Mouse (Mus musculus) CH12.LX (cell line): ENCODE measurements around the gene Pck2.

ENCODE experiments used
- MAFK ChIP-seq: IDR thresholded peaks from 2 replicates; pipeline ENCODE4 v1.6.1; 2011; ENCODE audit warnings: low read length, improper control_type of control experiment; ENCODE audit not compliant: insufficient replicate concordance
- MXI1 ChIP-seq: IDR thresholded peaks from 2 replicates; pipeline ENCODE4 v1.6.1; 2011; ENCODE audit warnings: mild to moderate bottlenecking, low read depth, low read length, improper control_type of control experiment
- POLR2A ChIP-seq: IDR thresholded peaks from 2 replicates; pipeline ENCODE4 v1.6.1; 2011; ENCODE audit warnings: low read depth, mild to moderate bottlenecking, improper control_type of control experiment, low read length
- ZMIZ1 ChIP-seq: IDR thresholded peaks from 2 replicates; pipeline ENCODE4 v1.6.1; 2012; ENCODE audit warnings: low read depth, mild to moderate bottlenecking, inconsistent platforms, low read length, improper control_type of control experiment

DNA sequence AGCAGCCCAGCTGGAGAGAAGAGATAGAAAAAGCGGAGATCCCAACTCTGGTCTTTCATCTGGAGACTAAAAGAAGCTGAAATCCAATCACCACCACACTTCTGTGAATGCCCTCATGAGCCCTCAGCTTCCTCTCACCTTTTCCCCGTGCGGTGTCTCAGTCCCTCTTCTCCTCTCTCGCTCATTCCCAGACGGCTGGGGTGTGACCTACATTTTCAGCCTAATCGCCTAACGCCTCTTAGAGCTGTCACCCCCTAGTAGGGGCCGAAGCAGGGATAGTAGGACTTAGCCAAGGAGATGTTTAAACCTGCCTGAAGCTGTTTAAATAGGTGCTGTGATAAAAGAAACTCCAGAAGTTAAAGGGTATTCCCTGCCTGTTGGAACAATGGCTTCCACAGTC lies 15.3 kb upstream of the Pck2 start, which contains the start of gene Nrl:
- TF ChIP-seq MXI1 = no peak
- no peak for TF ChIP-seq POLR2A
- TF ChIP-seq MAFK = no peak
- no peak for TF ChIP-seq ZMIZ1
